Mouse (Mus musculus) heart, embryonic 10.5 days (tissue): ENCODE results near the gene Ubiad1. TPM values are rescaled to one million over a fixed set of nuclear protein-coding genes. Genes with fewer than 3 reads are reported as not detected.

Source experiments
- DNase-seq: peaks from one replicate; pipeline ENCODE4 v3.0.0-alpha.2; 2017; ENCODE audit warnings: low spot score
- H3K27ac ChIP-seq: fragments of 300-500 bp; sonication (generic); 2 replicates; pipeline ENCODE4 v1.5.1; 2016; ENCODE audit warnings: mild to moderate bottlenecking
- H3K27me3 ChIP-seq: fragments of 300-500 bp; sonication (generic); 2 replicates; pipeline ENCODE4 v1.6.1; 2016; ENCODE audit warnings: mild to moderate bottlenecking; ENCODE audit not compliant: poor library complexity, insufficient read depth, severe bottlenecking
- H3K36me3 ChIP-seq: fragments of 300-500 bp; sonication (generic); 2 replicates; pipeline ENCODE4 v1.6.1; 2016; ENCODE audit warnings: mild to moderate bottlenecking, moderate library complexity
- H3K4me1 ChIP-seq: fragments of 300-500 bp; sonication (generic); 2 replicates; pipeline ENCODE4 v1.6.1; 2016; ENCODE audit warnings: mild to moderate bottlenecking
- H3K4me3 ChIP-seq: fragments of 300-500 bp; sonication (generic); 2 replicates; pipeline ENCODE4 v1.5.1; 2016; ENCODE audit warnings: mild to moderate bottlenecking, moderate library complexity
- H3K9me3 ChIP-seq: fragments of 300-500 bp; sonication (generic); 2 replicates; pipeline ENCODE4 v1.6.1; 2016; ENCODE audit warnings: mild to moderate bottlenecking, moderate library complexity
- WGBS: fragments of 180-500 bp; shearing (Covaris S2); methylation state at CpG from one replicate; pipeline ENCODE4 v1.1.7; 2016; 5-methylcytosine and 5-hydroxymethylcytosine counted together
- polyA plus RNA-seq: library from polyadenylated mRNA; unstranded; fragments of >200 nt; fragmentation: Nextera tagmentation; extraction: Ambion mirVana; gene quantifications from 2 replicates; pipeline ENCODE4 v1.2.1, GENCODE M21; 2016

Gene Ubiad1
- polyA plus RNA-seq, 1 experiment from 2014 or later = 26.9 TPM

DNA sequence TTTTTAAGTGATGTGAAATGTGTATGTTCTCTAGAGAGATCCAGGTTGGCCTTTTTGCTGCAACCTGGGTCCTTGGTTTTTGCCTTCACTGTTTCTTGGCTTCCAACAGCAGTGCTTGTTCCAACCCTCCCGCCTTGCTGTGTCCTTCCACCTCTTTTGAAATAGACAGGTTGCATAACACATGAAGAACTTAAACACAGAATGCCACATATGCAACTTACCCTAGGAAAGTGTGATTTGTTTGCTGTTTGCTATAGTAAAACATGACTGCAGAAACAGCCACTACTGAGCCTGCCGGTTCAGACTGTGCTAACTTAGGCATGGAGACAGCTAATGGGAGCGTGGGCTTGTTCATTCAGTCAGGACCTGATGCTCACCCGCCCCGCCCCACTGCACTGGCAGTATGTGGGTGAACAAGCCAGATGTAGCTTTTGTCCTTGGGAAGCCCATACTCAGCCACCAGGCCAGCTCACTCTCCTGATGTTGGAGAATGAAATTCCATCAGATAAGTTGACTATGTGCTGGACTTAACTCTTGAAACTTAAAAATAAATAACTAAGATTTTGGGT lies 22.0 kb upstream of the Ubiad1 start:
- H3K27me3 ChIP-seq = no peaks in the 10 kb centered on the region
- 90% methylated on average over 5 of the region's 5 CpGs for WGBS
- H3K36me3 ChIP-seq = peaks cover 98% of the 10 kb centered on the region
- H3K27ac ChIP-seq = no peak overlapping the region
- H3K4me3 ChIP-seq = no peak overlapping the region
- H3K9me3 ChIP-seq = no peaks in the 10 kb centered on the region
- DNase-seq = no peak
- H3K4me1 ChIP-seq = no peaks in the 10 kb centered on the region

GRCm38 (mm10) chr4:148464869-148465268 lies 20.3 kb upstream of the Ubiad1 start:
- Histone ChIP-seq H3K27me3 (no peaks in the 10 kb centered on the region), H3K4me1 (no peaks in the 10 kb centered on the region), H3K36me3 (peaks cover 98% of the 10 kb centered on the region), H3K27ac (no peak overlapping the region), H3K4me3 (no peak overlapping the region), H3K9me3 (no peaks in the 10 kb centered on the region)
- DNase-seq = no peak
- 94% methylated on average over 12 of the region's 12 CpGs for WGBS

DNA sequence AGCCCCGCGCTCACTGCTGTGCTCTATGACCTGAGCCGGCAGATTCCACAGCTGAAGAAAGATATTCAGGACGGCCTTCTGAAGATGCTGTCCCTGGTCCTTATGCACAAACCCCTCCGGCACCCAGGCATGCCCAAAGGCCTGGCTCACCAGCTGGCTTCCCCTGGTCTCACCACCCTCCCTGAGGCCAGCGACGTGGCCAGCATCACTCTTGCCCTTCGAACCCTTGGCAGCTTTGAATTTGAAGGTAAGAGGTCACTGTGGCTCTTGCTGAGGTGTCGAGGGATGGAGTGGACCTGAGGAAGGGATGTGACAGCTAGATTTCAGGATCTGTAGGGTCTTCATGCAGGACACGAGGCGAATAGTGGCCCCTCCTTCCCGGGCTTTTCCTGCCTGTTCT lies 19.7 kb upstream of the Ubiad1 start:
- Histone ChIP-seq H3K4me1 (no peaks in the 10 kb centered on the region), H3K9me3 (no peaks in the 10 kb centered on the region), H3K4me3 (no peak overlapping the region), H3K27ac (no peak overlapping the region), H3K27me3 (no peaks in the 10 kb centered on the region), H3K36me3 (peaks cover 98% of the 10 kb centered on the region)
- no peak for DNase-seq
- WGBS = 86% methylated on average over 12 of the region's 12 CpGs

DNA sequence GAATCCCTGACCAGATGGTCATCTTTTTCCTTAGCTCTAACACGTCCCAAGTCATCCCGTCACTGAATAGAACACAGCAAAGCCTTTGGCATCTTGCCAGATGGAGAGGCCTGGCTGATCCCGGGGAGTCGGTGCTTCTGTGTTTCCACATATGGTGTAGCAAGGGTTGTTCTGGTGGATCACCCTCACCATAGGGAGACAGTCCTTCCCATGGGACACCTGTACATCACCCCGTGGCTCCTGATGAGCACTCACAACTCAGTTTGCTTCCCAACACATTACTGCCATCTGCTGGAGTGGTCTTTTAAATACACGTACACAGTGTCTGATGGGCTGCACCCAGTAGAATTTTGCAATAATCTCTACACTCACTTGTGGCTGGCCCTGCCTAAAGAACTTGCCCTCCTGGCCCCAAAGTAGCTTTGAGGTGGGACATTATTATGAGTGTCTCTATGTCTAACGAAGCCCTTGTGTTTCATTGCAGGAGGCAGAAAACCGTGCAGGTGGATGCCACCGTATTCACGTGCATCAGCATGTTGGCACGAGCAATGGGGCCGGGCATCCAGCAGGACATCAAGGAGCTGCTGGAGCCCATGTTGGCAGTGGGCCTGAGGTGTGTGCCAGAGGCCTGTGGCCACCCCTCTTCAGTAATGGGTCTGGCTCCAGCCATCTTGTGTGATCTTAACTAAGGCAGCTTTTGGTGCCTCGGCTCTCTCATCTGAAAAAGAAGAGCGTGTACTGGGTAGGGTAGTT lies 18.8 kb upstream of the Ubiad1 start:
- no peak overlapping the region for H3K27ac ChIP-seq
- DNase-seq = no peak
- H3K4me1 ChIP-seq = no peaks in the 10 kb centered on the region
- 85% methylated on average over 14 of the region's 14 CpGs for WGBS
- H3K4me3 ChIP-seq = no peak overlapping the region
- H3K9me3 ChIP-seq = no peaks in the 10 kb centered on the region
- no peaks in the 10 kb centered on the region for H3K27me3 ChIP-seq
- peaks cover 98% of the 10 kb centered on the region for H3K36me3 ChIP-seq

DNA sequence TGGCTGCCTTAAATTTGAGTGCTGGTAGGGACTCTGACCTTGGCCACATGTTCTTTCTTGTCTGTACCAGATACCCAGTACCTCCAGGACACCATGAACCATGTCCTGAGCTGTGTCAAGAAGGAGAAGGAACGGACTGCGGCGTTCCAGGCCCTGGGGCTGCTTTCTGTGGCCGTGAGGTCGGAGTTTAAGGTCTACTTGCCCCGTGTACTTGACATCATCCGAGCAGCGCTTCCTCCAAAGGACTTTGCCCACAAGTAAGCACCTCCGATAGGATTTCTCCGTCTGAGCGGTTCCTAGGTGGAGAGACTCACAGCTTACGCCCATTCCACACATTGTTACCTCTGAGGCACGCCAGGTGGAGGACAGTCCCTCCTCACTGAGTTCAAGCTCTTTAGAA lies 18.1 kb upstream of the Ubiad1 start:
- Histone ChIP-seq H3K27ac (no peak overlapping the region), H3K27me3 (no peaks in the 10 kb centered on the region), H3K9me3 (no peaks in the 10 kb centered on the region), H3K4me3 (no peak overlapping the region), H3K36me3 (peaks cover 98% of the 10 kb centered on the region), H3K4me1 (no peaks in the 10 kb centered on the region)
- WGBS = 95% methylated on average over 13 of the region's 13 CpGs
- no peak for DNase-seq

GRCm38 (mm10) chr4:148461772-148462171 lies 17.2 kb upstream of the Ubiad1 start:
- peaks cover 100% of the 10 kb centered on the region for H3K36me3 ChIP-seq

GRCm38 (mm10) chr4:148460656-148461284 lies 16.2 kb upstream of the Ubiad1 start:
- no peak overlapping the region for H3K27ac ChIP-seq
- 95% methylated on average over 12 of the region's 12 CpGs for WGBS
- no peak for DNase-seq
- no peaks in the 10 kb centered on the region for H3K9me3 ChIP-seq
- peaks cover 100% of the 10 kb centered on the region for H3K36me3 ChIP-seq
- no peaks in the 10 kb centered on the region for H3K27me3 ChIP-seq
- H3K4me1 ChIP-seq = no peaks in the 10 kb centered on the region
- H3K4me3 ChIP-seq = no peak overlapping the region

More at GRCm38 (mm10) chr4:148461772-148462171, 17.2 kb upstream of the Ubiad1 start:
- 81% methylated on average over 4 of the region's 4 CpGs for WGBS
- Histone ChIP-seq H3K27me3 (no peaks in the 10 kb centered on the region), H3K4me1 (no peaks in the 10 kb centered on the region), H3K27ac (no peak overlapping the region), H3K4me3 (no peak overlapping the region), H3K9me3 (no peaks in the 10 kb centered on the region)
- no peak for DNase-seq

- Histone ChIP-seq H3K27me3 (no peaks in the 10 kb centered on the region), H3K4me3 (no peak overlapping the region), H3K27ac (no peak overlapping the region), H3K4me1 (no peaks in the 10 kb centered on the region), H3K9me3 (no peaks in the 10 kb centered on the region), H3K36me3 (peaks cover 85% of the 10 kb centered on the region)
- 90% methylated on average over 5 of the region's 5 CpGs for WGBS
- DNase-seq = no peak
These were observed 11.0 kb upstream of the Ubiad1 start for GRCm38 (mm10) chr4:148455477-148456025.

GRCm38 (mm10) chr4:148453707-148454106 lies 9.1 kb upstream of the Ubiad1 start:
- peaks cover 67% of the 10 kb centered on the region for H3K36me3 ChIP-seq
- no peaks in the 10 kb centered on the region for H3K27me3 ChIP-seq
- 92% methylated on average over 11 of the region's 11 CpGs for WGBS
- H3K4me1 ChIP-seq = peaks cover 12% of the 10 kb centered on the region
- DNase-seq = no peak
- H3K27ac ChIP-seq = no peak overlapping the region
- no peak overlapping the region for H3K4me3 ChIP-seq
- no peaks in the 10 kb centered on the region for H3K9me3 ChIP-seq

DNA sequence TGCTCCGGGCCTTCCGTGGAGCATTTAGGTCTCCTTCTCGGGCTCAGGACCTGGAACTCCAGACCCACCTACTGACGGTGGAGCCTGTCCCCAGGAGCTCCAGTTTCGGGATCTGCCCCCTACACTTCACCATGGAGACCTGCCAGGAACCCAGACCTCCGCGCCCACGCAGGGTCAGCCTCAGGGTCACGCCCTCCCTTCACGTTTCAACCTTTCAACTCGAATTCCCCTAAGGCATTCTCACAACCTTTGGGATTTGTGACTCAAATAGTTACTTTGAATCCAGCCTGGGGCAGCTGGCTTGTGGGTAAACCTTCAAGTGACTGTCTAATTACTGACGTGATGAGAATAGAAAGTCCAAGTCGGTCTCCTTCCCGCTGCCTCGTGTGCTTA lies 4.3 kb upstream of the Ubiad1 start:
- H3K36me3 ChIP-seq = peaks cover 18% of the 10 kb centered on the region
- H3K4me1 ChIP-seq = peaks cover 22% of the 10 kb centered on the region
- H3K27me3 ChIP-seq = no peaks in the 10 kb centered on the region
- H3K9me3 ChIP-seq = no peaks in the 10 kb centered on the region
- under 1% methylated on average over 15 of the region's 15 CpGs for WGBS
- H3K27ac ChIP-seq = peak overlapping the region; percentile 92
- DNase-seq = no peak
- H3K4me3 ChIP-seq = peak overlapping the region; percentile 98

DNA sequence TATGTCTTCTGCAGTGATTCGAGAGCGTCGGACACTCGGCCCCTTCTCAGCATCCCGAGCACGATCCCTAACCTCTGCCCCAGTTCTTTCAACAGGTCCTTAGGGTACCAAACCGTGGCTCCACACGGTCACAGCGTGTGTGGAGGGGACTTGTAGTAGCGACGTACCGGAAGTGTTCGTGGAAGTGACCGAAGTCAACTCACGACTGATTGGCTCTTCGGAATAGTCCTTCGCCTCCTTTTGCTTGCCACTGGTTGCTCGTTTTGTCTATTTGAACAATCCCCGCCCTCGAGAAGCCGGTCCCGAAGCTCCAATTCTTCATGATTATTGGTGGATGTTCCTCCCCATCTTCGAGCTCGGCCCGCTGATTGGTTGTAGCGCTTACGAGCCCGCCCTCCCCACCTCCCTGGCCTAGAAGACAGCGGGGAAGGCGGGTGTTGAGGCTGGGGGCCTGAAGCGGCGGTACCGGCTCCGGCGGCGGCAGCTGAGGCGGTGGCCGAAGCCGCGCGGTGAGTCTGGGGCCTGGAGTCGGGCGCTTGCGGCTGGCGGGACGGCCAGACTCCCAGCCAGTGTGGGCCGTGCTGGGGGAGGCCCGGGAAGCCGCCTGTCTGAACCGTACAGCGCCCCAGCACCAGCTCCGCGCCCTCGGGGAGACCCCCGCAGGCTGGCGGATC lies 3.7 kb upstream of the Ubiad1 start, which contains the start of gene Mtor:
TSS of gene Mtor (plus strand) at position 433 of the 674 bp plus-strand sequence.
- Histone ChIP-seq H3K27ac (peak within 1 kb of the TSS; percentile 92), H3K4me1 (peaks cover 24% of the 10 kb centered on the region), H3K9me3 (no peaks in the 10 kb centered on the region), H3K4me3 (peak within 1 kb of the TSS; percentile 98), H3K27me3 (no peaks in the 10 kb centered on the region), H3K36me3 (peaks cover 13% of the 10 kb centered on the region)
- peak; percentile 99 for DNase-seq
- under 1% methylated on average over 56 of the region's 56 CpGs for WGBS

DNA sequence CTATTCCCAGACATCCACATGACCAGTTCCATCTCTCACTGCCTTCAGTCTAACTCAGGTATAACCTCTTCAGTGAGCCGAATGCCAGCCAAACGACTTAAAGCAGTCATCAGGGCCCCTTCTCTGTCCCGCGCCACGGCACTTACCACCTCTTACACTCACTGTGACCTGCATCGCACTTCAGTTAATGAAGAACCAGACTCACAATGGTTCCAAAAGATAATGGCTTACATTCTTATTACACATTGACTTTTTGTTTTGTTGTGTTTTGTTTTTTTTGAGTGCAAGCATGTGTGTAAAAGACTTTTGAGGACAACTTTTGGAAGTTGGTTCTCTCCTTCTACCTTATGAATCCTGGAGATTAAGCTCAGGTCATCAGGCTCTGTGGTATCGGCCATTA lies 2.0 kb downstream of the Ubiad1 start:
- 91% methylated on average over 7 of the region's 7 CpGs for WGBS
- H3K4me1 ChIP-seq = peaks cover 20% of the 10 kb centered on the region
- DNase-seq = no peak
- no peaks in the 10 kb centered on the region for H3K27me3 ChIP-seq
- H3K9me3 ChIP-seq = no peaks in the 10 kb centered on the region
- no peak overlapping the region for H3K27ac ChIP-seq
- H3K36me3 ChIP-seq = peaks cover 18% of the 10 kb centered on the region
- H3K4me3 ChIP-seq = peak overlapping the region; percentile 13; the same call in 1 of the 2 replicates
